ENCODE assay signal across 8 mouse cellular contexts in the genomic region with DNA sequence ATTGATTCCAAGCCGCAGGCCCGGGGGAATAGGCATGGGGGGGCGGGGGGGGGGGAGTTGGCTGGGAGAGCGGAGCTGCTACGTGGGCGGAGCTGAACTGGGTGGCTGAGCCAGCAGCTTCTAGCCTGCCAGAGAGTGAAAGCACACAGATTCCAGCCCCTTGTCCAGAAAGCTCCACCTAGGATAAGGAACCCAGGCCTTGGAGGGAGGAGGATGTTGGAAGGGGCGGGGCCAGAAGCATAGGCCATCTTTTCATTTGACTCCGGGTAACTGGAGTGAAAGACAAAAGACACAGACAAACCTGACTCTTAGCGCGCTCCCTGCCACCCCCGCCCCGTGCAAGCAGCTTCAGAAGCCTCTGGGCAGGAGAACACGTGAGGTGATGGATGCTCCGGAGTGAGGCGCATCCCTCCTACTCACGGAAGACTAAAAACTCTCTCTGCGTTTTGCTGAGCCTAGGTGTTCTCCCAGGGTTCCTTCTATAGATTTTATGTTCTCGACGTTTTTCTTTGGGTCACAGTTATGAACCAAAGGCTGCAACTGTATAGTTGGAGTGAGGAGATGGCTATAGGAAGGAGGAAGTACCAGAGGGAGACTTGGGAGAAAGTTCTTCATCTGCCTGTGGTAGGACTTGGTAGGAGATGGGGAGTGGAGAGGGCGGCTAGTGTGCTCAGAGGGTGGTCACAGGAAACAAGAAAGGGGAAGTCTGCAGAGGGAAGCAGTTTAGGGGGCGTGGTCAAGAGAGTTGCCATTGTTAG.
DNase-seq lines count a peak whose midpoint lies in the region; ATAC-seq and TF ChIP-seq lines count a peak whose summit lies in the region.

No protein-coding gene starts in this region.

- peak overlapping the region; percentile 68 for H3K4me2 ChIP-seq in embryonic facial prominence, embryonic 12.5 days (replicated peaks)
- peak overlapping the region; percentile 72 for H3K4me2 ChIP-seq in limb, embryonic 14.5 days (replicated peaks; ENCODE audit: low read depth, low read length, severe bottlenecking)
- peak overlapping the region; percentile 57 for H3K4me2 ChIP-seq in midbrain, embryonic 15.5 days

- peak; percentile 63; the same call in 1 of the 2 replicates for ATAC-seq in cerebellum, adult (ENCODE audit: insufficient number of reproducible peaks, low FRiP score, low TSS enrichment)
- peak; percentile 92 for ATAC-seq in embryonic facial prominence, embryonic 12.5 days (ENCODE audit: insufficient number of reproducible peaks, insufficient read depth, low FRiP score, low TSS enrichment)
- peak; percentile 93 for ATAC-seq in limb, embryonic 14.5 days (ENCODE audit: low FRiP score, low read depth)
- peak; percentile 93 for ATAC-seq in midbrain, embryonic 15.5 days (replicated peaks)

- H3K27ac ChIP-seq in embryonic facial prominence, embryonic 12.5 days = peak overlapping the region; percentile 87
- H3K27ac ChIP-seq in limb, embryonic 14.5 days (replicated peaks; ENCODE audit: low read depth, low read length) = peak overlapping the region; percentile 88
- H3K27ac ChIP-seq in midbrain, embryonic 15.5 days = peak overlapping the region; percentile 56; the same call in 1 of the 2 replicates

- no peaks in the 10 kb centered on the region for H3K9me3 ChIP-seq in embryonic facial prominence, embryonic 12.5 days
- H3K9me3 ChIP-seq in limb, embryonic 14.5 days (ENCODE audit: control insufficient read depth, low read length) = no peaks in the 10 kb centered on the region
- no peaks in the 10 kb centered on the region for H3K9me3 ChIP-seq in midbrain, embryonic 15.5 days

- no peaks in the 10 kb centered on the region for H3K27me3 ChIP-seq in embryonic facial prominence, embryonic 12.5 days
- H3K27me3 ChIP-seq in limb, embryonic 14.5 days (ENCODE audit: control insufficient read depth, insufficient read depth, low read length) = no peaks in the 10 kb centered on the region
- no peaks in the 10 kb centered on the region for H3K27me3 ChIP-seq in midbrain, embryonic 15.5 days (replicated peaks)

- peaks cover 22% of the 10 kb centered on the region for H3K4me1 ChIP-seq in embryonic facial prominence, embryonic 12.5 days
- peaks cover 24% of the 10 kb centered on the region for H3K4me1 ChIP-seq in limb, embryonic 14.5 days (ENCODE audit: control insufficient read depth, insufficient read depth, low read length)
- H3K4me1 ChIP-seq in midbrain, embryonic 15.5 days = peaks cover 18% of the 10 kb centered on the region

- peak overlapping the region; percentile 39 for H3K4me3 ChIP-seq in embryonic facial prominence, embryonic 12.5 days
- H3K4me3 ChIP-seq in limb, embryonic 14.5 days (replicated peaks; ENCODE audit: low read length) = peak overlapping the region; percentile 41
- peak overlapping the region; percentile 29 for H3K4me3 ChIP-seq in midbrain, embryonic 15.5 days

- H3K9ac ChIP-seq in embryonic facial prominence, embryonic 12.5 days = peak overlapping the region; percentile 31; the same call in 1 of the 2 replicates
- peak overlapping the region; percentile 56 for H3K9ac ChIP-seq in limb, embryonic 14.5 days (ENCODE audit: low read depth, low read length, severe bottlenecking)
- H3K9ac ChIP-seq in midbrain, embryonic 15.5 days = peak overlapping the region; percentile 11

- WGBS in embryonic facial prominence, embryonic 12.5 days = 2% methylated on average over 21 of the region's 21 CpGs
- WGBS in limb, embryonic 14.5 days = 2% methylated on average over 21 of the region's 21 CpGs
- 3% methylated on average over 21 of the region's 21 CpGs for WGBS in midbrain, embryonic 15.5 days

- DNase-seq in cerebellum, adult 9-10 months = no peak
- peak; percentile 85 for DNase-seq in heart, adult 8-10 months (ENCODE audit: low spot score)
- DNase-seq in kidney, adult 8-10 months = peak; percentile 65 to 79
- peak; percentile 91 for DNase-seq in limb, embryonic 14.5 days (ENCODE audit: low spot score)
- DNase-seq in spleen, postnatal 36 days (ENCODE audit: low spot score in 2 of 2) = peak; percentile 61 to 69

- no peaks in the 10 kb centered on the region for H3K36me3 ChIP-seq in embryonic facial prominence, embryonic 12.5 days
- no peaks in the 10 kb centered on the region for H3K36me3 ChIP-seq in limb, embryonic 14.5 days (ENCODE audit: control insufficient read depth, insufficient read depth, low read length)
- H3K36me3 ChIP-seq in midbrain, embryonic 15.5 days (replicated peaks) = no peaks in the 10 kb centered on the region

- no peak for TF ChIP-seq POLR2A in limb, embryonic 14.5 days (IDR thresholded peaks at IDR 0.05; ENCODE audit: borderline replicate concordance, extremely low read depth, insufficient read depth, insufficient read length)
